Mouse (Mus musculus) naive thymus-derived CD4-positive, alpha-beta T cell, adult 2 months (primary cell): Measurements from ENCODE around the gene Capzb.
A peak's percentile ranks its signal among the peaks of the same experiment; 100 is the strongest.

Experiments
- DNase-seq: peaks from one replicate; pipeline ENCODE4 v3.0.0-alpha.2; 2011; ENCODE audit warnings: low read depth

Gene Capzb

DNA sequence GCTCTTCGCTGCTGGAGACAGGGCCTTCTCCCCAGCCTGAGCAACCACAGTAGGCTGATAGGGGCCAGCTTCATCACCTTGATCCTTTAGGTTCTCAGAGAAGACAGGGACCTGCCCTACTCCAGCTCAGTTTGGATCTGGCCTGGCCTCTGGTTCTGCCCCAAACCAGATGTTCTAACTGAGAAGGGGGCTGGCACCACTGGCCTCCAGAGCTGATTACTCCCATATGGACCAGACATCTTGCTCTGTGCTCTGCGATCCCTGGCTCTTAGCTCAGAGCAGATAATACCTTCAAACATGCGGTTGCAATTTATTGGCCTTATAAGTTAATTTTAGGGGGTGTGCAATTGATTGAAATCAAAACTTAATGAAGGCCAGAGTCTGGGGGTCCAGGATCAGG is 74.6 kb downstream of the Capzb start:
- no peak for DNase-seq

- no peak for DNase-seq
Measured at GRCm38 (mm10) chr4:139268242-139268641, 75.5 kb downstream of the Capzb start.

- DNase-seq: no peak
Measured at GRCm38 (mm10) chr4:139270168-139270567, 77.5 kb downstream of the Capzb start.

GRCm38 (mm10) chr4:139271562-139271961 is 78.9 kb downstream of the Capzb start:
- no peak for DNase-seq

GRCm38 (mm10) chr4:139272951-139273680 is 80.4 kb downstream of the Capzb start:
- DNase-seq: no peak

DNA sequence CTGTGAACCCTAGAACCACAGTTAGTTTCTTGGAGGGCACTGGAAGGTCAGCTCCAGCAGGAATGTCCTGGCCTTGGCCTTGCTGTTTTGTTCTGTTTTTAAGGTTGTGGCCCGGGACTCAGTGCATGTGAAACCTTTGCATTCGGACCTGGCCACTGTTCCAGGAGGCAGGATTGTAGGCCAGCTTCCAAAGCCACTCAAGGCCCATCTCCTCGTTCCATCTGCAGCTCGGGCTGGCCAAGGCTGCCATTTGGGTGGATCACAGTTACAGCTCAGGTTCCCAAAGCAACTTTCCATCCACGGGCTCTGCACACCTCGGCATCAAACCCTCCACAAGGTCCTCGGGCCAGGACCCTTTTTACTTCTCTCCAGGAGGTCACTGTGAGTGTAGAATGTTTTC is 81.9 kb downstream of the Capzb start:
- DNase-seq: no peak

DNA sequence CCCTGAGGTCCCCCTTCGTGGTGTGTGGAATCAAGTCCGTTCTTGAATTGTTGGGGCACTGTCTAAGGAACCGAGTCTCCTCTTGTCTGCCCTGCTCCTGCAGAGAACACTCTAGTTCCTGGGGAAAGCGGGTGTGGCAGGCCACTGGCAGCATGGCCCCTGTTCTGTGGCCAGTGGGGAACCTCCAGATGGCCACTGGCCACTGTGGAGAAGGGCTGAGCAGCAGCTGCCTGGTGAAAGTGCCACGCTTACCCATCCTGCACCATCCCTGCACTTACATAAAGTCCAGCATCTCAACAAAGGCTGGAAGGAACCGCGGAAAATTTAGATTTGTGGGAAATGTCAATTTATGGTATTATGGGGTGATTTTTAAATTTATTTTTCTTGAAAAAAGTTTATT is 83.7 kb downstream of the Capzb start:
- DNase-seq: no peak

- DNase-seq: no peak
Measured at GRCm38 (mm10) chr4:139280530-139280929, 87.8 kb downstream of the Capzb start.

- DNase-seq: no peak
Measured at GRCm38 (mm10) chr4:139281791-139282345, 89.2 kb downstream of the Capzb start.

- DNase-seq: no peak
Measured at GRCm38 (mm10) chr4:139282955-139283417, 90.3 kb downstream of the Capzb start.

DNA sequence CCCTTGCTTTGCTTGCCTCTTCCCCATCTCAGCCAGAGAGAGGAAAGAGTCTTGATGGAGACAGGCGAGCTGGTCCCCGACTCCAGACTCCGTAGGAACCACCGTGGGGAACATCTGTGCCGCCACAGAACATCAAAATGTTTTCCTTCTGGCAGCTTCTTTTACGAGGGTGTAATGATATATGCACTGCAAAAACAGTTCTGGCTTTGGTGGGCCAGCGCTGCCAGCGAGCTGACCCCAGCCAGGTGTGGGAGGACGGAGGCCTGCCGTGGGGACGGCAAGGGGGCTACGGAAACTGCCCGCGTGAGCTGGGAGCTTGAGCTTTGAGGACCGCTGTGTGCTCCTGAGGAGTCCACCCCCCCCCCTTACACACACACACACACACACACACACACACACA is 92.2 kb downstream of the Capzb start:
- no peak for DNase-seq

GRCm38 (mm10) chr4:139286234-139286633 is 93.5 kb downstream of the Capzb start:
- DNase-seq: no peak

GRCm38 (mm10) chr4:139287122-139287863 is 94.6 kb downstream of the Capzb start:
- peak; percentile 83 for DNase-seq

GRCm38 (mm10) chr4:139289017-139289416 is 96.3 kb downstream of the Capzb start:
- peak; percentile 61 for DNase-seq

- no peak for DNase-seq
Measured at GRCm38 (mm10) chr4:139291099-139291498, 98.4 kb downstream of the Capzb start.

- no peak for DNase-seq
Measured at GRCm38 (mm10) chr4:139292038-139292437, 99.3 kb downstream of the Capzb start.

- no peak for DNase-seq
Measured at GRCm38 (mm10) chr4:139297566-139297965, 104.9 kb downstream of the Capzb start.

GRCm38 (mm10) chr4:139298671-139299366 is 106.1 kb downstream of the Capzb start:
- no peak for DNase-seq

DNA sequence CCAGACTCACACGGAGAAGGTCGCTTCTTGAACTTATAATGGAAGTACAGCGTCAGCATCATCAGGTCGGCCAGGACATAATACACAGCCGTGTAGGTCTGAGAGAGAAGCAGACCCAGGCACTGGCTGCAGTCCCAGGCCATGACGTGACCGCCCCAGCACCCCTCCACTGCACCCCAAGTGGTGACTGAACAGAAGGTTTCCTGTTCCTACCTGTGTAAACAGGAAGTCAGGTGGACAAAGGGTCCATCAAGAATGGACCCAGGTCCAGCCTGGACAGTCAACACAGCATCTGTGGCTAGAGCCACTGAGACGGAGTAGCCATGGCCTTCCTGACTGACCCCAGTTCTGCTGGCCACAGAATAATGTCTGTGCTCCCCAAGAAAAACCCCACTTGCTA is 109.1 kb downstream of the Capzb start:
- no peak for DNase-seq

DNA sequence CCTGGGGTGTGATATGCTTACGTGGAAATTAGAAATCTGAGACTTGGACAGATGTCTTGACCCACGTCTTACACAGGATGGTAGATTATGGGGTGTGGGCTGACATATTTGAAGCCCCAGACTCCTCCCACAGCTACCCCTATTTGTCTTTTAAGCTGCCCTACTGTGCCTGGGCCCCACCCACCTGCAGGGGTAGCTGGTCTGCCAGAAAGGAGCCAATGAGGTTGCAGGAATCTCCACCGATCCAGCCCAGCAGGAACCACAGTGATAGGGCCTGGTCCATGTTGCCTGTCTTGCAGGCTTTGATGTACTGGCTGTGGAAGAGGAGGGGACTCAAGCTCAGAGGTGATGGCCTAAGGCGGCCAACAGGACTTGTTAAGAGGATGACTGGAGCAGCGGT is 109.5 kb downstream of the Capzb start:
- DNase-seq: no peak

- no peak for DNase-seq
Measured at GRCm38 (mm10) chr4:139305521-139305920, 112.8 kb downstream of the Capzb start.

GRCm38 (mm10) chr4:139307916-139308315 is 115.2 kb downstream of the Capzb start:
- no peak for DNase-seq

- peak; percentile 37 for DNase-seq
Measured at GRCm38 (mm10) chr4:139309651-139310050, 117.0 kb downstream of the Capzb start.
